Mouse (Mus musculus): ENCODE results near the gene Samd14.
"Not testable (repeated sequence)": the region's sequence is repeated elsewhere in the genome, so short reads cannot be mapped to it uniquely, and the experiment has no call there.

Samd14 gene

DNA sequence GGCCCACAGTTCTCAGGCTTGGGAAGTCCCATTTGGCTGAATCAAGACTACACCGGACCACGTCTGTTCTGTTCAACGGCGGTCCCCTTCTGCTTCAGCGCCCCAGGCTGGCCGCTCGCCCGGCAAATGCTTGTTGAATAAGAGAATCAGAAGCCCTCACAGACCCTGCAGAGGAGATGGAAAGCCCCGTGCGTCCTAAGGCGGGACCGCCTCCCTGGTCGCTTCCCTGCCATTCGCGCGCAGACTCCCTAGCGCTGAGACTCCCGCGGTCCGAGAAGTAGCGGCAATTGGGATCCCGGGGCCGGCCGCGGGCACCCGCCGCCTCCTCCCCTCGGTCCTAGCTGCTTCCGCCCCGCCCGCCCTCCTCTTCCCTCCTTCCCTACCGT is at the start of gene Samd14:
TSS of gene Samd14 (plus strand) at position 251 of the 386 bp plus-strand sequence.
- peak; percentile 61 to 62 for DNase-seq (ENCODE audit: low spot score in 2 of 2)

DNA sequence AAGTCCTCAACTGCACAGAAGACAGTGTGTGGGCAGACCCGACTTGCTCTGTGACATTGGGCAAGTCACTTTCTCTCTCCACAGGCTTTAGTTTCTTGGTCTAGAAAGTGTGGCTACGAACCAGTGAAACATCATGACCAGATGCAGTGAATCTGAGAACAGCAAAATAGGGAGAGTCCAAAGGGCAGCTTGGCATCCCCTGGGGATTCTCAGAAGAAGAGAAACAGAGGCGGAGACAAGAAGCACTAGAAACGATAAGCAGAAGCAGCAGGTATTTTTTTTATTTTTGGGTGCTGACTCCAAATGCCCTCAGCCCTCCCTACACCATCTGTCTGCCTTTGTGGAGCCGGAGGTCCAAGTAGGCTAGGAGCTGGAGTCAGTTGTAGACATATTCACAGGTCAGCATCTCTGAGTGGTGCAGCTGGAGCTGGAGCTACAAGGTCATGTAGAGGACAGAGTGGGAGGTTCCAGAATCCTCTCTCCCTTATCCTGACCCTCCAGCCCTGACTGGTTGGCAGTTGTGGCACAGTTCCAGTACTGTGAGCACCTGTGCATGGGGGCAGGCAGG is 47.1 kb upstream of the Samd14 start:
- no peak for DNase-seq (ENCODE audit: low spot score in 2 of 2)

DNA sequence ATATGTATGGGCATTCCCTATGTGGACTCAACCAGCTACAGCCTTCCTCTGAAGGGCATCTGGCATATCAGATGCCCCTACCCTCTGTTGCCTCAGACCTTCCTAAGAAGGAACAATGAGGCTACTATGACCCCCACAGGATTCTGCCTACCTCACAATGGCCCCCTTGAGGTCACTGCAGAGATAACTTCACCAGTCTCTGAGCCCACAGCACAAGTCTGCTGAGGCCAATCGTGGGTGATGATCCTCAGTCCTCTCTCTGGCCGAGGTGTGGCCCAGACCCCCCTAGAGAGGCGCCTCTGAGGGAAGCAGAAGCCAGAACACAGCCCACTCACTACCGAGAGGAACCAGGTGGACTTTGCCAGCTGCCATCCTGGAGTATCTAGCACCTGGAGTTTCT is 42.3 kb upstream of the Samd14 start, which contains the start of gene Hils1:
TSS of gene Hils1 (plus strand) at position 175 of the 400 bp plus-strand sequence.
- no peak for DNase-seq (ENCODE audit: low spot score in 2 of 2)

DNA sequence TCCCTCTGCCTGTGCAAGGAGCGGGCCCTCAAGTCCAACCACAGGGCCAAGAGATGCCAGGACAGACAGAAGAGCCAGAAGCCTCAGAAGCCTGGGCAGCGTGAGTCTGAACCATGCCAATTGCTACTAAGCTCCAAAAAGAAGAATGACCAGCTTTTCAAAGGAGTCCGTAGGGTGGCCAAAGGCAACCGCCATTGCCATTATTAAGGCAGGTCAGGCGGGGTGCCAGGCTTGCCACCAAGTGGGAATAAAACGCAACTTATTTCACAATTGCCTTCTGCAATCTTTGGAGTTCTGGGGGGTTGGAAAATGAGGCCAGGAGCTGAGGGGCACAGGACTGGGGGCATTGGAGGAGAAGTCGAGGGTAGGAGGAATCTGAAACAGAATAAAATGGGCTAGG is 41.5 kb upstream of the Samd14 start:
- DNase-seq (ENCODE audit: low spot score in 2 of 2): no peak

DNA sequence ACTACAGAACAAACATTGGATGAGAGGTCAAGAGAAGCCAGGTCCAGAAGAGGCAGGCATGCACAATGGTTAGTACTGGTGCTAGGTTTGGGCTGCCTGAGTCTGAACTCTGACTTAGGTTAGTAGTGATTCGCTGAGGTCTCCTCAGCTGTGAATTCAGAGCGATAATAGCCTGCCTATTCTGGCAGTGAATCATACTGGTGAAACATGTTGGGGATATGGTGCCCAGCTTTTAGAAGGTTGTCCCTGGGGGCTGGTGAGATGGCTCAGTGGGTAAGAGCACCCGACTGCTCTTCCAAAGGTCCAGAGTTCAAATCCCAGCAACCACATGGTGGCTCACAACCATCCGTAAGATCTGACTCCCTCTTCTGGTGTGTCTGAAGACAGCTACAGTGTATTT is 40.0 kb upstream of the Samd14 start:
- not testable (repeated sequence) for DNase-seq (ENCODE audit: low spot score in 2 of 2)

DNA sequence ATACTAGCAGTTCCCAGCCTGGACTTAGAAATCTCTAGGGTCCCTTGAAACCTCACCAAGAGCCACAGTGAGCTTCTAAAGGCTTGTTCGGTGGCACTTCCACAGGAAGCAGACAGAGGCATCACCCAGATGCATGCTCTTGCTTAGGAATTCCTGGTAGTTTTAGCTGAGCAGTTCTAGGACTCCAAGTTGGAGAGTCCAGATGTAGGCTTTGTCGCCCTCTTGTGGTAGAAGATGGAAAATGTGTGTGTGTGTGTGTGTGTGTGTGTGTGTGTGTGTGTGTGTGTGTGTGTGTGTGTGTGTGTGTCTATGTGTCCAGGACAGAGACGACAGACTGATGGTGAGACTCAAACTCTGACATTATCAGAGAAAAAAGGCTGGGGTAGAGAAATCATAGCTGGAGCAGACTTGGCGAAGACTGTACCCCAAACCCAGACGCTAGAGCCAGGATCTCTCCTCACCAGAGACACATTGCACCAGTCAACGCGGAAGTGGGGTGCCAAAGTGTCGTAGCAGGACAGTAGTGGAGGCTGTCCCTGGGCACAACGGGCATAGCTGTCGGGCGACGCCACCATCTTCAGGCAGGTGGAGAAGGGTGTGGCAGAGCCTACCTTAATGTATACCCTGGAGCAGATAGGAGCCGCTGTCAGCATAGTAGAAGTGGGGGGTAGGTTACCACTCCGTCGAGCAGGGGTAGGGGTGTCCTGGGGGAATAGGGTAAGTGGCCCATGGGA is 39.3 kb upstream of the Samd14 start:
- peak in 1 of 2 experiments; percentile 78 for DNase-seq (ENCODE audit: low spot score in 2 of 2)

DNA sequence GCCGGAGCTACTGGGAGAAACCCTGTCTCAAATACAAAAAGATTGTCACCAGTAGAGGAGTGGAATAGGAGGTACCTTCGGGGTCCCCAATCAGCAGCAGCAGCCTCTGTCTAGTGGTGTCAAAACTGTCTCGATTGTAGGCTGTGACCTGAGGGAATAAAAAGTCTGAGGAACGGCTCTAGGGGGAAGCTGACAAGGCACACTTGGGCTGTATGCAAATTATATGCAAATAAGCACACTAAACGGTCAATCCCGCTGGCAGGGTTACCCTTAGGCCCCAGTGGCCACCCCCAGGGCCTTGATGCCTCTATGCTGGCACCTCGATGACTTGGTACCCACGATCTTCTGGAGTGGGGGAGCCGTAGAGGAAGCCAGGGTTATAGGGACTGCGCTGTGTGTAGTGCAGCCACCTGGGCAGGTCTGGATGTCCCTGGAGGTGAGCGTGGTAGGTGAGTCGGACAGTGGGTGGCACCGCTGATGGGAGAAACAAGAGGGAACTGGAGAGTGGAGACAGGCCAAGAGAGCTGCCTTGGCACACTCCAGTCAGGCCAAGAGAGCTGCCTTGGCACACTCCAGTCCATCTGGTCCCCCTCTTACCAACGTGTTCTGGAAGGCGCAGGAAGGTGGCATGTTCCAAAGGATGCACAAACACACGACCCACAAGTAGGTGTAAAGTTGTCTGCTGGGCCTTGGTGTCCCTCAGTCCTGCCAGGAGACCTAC is 37.6 kb upstream of the Samd14 start:
- peak in 1 of 2 experiments; percentile 3 for DNase-seq (ENCODE audit: low spot score in 2 of 2)

DNA sequence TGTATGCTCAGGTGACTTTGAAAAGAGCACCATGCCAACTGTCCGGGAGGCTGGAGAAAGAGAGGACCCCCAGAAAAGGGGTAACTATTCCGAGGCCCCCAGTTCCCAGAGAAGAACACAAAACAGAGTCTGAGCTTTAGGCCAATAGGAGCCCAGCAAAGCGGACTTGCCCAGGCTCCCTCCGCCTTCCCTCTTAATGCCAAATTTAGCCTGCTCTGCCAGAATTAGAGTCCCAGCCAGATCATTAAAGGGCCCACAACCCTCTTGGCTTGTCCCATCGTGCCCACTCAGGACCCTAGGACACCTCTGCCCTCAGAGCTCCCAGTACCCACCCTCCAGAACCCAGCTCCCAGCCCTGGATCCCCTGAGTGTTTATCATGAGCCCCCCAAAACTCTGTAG is 36.8 kb upstream of the Samd14 start:
- DNase-seq (ENCODE audit: low spot score in 2 of 2): peak in 1 of 2 experiments; percentile 3

DNA sequence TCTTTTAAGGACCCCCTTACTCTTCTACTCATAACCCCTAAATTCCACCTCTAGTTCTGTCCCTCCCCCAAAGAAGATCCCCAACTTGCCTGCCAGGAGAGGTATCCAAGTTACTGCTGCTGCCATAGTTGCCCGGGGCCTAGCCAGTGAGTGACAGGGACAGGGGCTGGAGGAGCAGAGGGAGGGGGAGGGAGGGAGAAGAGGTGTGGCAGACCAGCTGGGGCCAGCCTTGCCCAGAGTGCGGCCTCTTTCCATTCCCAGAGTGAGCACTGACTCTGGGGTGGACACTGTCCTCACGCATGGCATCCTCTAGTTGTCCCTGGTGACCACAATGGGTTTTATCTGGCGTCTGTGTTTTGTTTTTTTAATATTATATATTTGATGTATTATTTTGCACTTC is 36.4 kb upstream of the Samd14 start:
- peak in 1 of 2 experiments; percentile 2 for DNase-seq (ENCODE audit: low spot score in 2 of 2)

DNA sequence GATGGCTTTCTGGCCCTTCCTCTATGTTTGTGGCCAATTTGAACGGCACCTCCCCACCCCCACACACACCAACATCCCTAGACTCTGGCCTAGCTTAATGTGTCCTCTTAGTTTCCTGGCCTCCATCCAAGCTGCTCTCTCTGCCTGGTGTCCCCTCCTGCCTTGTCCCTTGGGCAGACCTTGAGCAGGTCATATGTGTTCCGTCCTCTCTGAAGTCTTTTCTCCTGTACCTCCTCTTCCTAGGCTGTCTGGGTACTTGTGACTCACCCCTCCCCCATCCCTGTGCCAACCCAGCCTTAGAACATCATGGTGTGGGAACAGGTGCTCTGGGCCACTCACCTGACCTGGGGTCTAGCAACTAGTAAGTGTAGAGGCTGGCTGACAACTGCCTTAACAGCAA is 34.7 kb upstream of the Samd14 start:
- DNase-seq (ENCODE audit: low spot score in 2 of 2): no peak

DNA sequence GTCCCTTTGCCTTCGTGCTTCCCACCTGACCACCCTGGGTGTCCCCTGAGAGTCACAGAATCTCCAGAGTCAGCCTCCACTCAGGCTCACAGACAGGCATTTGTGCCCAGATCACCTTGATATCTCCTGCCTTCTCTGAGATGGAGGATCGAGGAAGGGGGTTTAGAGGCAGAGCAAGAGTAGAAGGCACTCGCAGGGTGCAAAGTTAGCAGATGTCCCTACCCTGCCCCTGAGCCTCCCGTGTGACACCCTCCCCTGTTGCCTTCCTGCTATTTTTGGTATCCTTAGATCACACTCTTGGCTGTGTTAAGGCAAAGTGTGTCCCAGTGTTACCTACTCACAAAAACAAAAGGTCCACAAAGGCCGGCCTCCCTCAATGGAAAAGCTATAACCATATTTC is 33.5 kb upstream of the Samd14 start, which contains the start of gene Sgca:
TSS of gene Sgca (minus strand) at position 129 of the 400 bp plus-strand sequence.
- DNase-seq (ENCODE audit: low spot score in 2 of 2): no peak

DNA sequence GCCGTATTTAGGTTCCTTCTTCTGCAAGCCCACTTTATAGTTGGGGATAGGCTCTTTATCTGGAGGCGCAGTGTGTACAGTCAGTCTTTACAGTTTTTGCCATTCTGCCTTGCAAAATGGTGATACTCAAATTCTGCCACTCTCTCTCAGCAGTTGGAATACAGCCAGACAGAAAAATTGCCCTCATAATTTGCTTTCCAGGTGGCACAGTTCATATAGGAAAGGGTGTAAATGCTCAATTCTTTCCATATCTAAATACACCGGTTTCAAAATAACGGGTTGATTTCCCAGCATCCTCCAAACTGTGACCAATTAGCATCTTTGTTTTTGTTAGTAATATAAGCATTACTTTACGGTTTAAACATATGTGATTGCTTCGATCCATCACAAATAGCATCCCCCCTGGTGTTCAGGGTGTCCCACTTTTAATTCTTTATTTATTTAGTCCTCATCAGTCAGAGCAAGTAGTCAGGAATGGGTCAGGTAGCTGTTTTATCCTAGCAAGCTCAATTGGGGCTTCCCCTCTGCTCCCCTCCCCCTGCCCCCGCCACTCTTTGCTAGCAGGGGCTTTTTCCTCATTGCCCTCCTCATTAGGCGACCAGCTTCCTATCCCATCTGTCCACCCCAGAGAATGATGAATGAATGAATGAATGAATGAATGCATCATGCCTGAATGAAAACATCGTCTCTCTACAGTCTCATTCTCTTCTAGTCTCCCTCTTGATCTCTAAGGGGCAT is 31.3 kb upstream of the Samd14 start:
- DNase-seq (ENCODE audit: low spot score in 2 of 2): no peak

DNA sequence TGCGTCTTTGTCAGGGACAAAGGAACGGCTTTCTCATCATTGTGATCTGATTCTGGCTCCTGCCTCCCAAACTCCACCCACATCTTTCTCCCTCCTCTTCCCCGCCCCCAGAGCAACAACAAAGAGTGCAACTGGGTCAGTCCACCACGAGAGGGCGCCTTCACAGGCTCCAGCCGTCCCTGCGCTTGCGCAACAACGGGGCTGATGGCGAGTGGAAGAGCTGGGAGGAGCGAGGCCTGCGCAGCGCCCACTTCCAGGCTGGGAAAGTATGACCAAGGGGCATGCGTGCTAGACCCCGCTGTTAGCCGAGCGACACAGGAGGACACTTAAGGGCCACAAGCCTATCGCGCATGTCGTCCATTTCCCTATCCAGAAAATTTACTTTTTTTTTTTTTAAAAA is 30.7 kb upstream of the Samd14 start:
- peak; percentile 94 to 96 for DNase-seq (ENCODE audit: low spot score in 2 of 2)

DNA sequence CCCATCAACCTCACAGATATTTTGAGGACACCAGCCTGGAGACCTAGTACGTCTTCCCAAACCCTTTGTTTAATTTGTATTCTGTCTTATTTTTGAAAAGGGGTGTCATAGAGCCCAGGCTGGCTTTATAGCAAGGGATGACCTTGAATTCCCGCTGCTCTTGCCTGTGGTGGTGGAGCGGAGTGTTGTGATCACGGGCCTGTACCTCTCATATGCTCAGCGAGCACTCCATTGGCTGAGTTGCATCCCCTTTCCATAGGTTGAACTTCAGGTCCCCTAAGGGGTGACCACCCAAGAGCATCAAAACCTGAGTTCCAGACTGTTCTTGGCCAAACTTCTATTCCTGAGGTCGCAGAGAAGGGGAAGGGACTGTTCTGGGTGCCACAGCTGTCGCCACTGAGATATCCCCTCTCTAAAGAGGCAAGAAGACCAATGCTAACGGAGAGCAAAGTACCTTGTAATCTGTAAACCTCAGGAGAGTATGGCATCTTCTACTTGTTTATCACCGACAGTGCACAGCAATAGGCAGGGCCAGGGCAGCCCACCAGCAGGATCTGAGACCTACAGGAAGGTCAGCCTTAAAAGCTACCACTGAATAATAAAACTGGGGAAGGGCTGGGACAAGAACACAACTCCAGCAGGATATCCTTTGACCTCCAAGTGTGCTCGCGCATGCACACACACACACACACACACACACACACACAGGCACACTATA is 30.1 kb upstream of the Samd14 start:
- no peak for DNase-seq (ENCODE audit: low spot score in 2 of 2)

DNA sequence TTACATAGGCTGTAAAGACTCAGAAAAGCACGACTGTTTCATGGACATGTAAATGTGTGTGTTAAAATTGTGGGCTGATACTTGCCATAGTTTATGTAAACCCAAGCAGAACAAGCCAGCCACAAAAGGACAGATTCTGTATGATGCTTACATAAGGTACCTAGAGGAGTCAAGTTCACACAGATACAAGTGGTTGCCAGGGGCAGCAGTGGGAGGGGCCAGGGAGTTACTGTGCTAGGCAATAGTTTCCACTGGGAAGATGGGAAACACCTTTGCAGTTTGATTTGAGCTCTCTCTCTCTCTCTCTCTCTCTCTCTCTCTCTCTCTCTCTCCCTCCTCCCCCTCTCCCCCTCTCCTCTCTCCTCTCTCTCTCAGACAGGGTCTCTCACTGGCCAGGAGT is 24.5 kb upstream of the Samd14 start:
- peak in 1 of 2 experiments; percentile 7 for DNase-seq (ENCODE audit: low spot score in 2 of 2)

DNA sequence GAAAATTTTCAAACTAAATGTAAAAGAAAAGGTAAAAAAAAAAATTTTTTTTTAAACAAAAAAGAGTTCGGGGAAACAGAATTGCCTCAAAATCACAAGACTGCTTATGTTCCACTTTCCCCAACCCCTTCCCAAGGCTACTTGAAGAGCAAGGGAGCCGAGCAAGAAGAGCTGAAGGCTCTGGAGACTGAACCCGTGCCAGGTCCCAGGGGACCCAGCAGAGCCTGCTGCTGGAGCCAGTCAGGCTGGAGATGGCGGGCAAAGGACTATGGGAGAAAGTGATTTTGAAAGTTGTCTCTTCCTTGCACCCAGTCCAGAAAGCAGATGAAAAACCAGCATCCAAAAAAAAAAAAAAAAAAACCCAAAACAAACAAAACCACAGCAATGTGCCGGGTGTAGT is 23.9 kb upstream of the Samd14 start:
- no peak for DNase-seq (ENCODE audit: low spot score in 2 of 2)

DNA sequence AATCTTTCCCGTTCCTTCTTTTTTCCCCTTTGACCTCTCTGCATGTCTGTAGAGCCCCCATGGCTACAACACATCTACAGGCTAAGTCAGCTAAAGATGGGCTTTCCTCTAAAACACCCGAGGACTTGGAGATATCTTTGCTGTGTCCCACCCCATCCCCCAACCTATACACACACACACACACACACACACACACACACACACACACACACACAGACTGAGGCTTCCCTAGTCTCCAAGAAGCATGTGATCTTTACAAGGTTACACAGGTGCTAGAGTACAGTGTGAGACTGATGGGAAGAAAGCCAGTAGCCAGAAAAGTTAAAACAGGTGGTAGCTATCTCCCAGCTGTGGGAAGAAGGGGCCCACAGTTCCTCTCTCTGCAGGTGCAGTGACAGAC is 23.2 kb upstream of the Samd14 start:
- no peak for DNase-seq (ENCODE audit: low spot score in 2 of 2)

DNA sequence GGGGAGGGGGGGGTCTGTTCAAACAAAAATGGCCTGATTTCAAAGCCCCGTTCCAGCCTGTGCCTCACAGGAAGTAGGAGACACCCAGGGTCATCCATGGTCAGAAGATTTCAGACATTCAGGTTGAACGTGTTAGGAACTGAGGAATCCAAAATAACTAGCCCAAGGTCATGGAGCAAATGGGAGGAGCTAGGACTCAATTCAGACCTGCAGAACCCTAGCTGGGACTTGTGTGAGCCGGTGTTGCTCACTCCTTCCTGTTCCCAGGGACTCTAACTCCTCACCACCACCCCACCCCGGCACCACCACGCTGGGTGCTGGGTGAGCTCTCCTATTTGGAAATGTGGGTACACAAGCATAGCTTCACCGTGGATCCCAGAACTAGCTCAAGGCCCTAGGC is 22.3 kb upstream of the Samd14 start:
- DNase-seq (ENCODE audit: low spot score in 2 of 2): peak in 1 of 2 experiments; percentile 4

DNA sequence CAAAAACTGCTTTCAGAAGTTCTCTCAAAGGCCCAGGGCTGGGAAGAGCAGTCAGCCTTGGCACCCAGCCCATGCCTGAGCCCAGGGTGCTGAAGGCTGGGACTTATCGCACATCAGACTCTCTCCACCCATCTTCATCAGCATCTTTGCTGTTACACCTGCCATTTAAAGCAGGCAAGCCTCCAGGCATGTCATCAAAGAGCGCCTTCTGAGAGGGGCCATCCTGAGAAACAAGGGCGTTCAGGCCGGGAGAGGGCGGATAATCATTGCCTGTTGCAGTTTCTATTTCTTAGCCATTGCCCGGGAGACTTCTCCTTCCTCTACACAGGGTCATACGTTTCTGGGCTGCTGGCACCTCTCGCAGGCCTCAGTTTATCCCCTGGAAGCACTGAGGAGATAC is 21.8 kb upstream of the Samd14 start:
- DNase-seq (ENCODE audit: low spot score in 2 of 2): peak in 1 of 2 experiments; percentile 13

DNA sequence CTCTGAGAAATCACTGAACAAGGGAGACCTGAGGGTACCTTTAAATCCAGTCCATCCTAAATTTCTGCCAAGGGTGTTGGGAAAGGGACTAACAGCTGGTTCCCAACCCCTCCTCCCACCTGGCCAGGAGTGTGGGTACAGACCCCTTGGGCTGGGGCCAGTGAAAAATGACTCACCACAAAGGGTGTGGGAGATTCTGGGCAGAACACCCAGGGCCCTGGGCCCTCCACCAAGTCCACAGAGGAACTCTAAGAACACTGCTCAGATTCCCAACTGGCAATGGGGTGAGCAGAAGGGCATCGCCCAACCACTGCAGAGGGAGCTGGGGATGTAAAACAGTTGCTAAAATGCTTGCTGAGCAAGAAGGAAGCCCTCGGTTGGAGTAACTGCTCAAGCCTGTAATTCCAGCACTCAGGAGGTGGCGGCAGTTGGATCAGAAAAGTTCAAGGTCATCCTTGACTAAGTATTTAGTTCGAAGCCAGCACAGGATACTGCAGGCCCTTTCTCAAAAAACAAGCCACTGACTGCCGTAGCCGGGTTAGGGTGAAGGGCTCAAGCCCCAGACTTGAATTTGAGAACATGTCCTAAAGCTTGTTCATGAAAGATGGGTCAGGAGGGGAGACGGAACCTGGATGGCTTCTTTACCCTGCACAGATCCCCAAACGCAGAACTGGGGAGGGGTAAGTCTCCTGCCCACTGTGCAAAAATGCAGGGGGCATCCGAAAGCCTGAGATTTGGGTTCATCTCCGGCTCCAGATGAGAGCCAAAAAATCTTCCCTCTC is 20.7 kb upstream of the Samd14 start:
- peak in 1 of 2 experiments; percentile 52 for DNase-seq (ENCODE audit: low spot score in 2 of 2)
